Mouse (Mus musculus) myocyte (in vitro differentiated cells): ENCODE data around the gene Spopl.

Experiments used
- CEBPB ChIP-seq: IDR thresholded peaks from 2 replicates; pipeline ENCODE4 v1.6.1; 2011; ENCODE audit warnings: mild to moderate bottlenecking, moderate library complexity; ENCODE audit not compliant: poor library complexity, insufficient read depth, severe bottlenecking
- E2F4 ChIP-seq: IDR thresholded peaks from one replicate; pipeline ENCODE4 v1.6.1; 2011; ENCODE audit warnings: mild to moderate bottlenecking, control low read depth, moderate library complexity; ENCODE audit not compliant: insufficient read depth
- MAX ChIP-seq: IDR thresholded peaks from one replicate; pipeline ENCODE4 v1.6.1; 2011; ENCODE audit warnings: low read depth, mild to moderate bottlenecking, control low read depth
- MYOD1 ChIP-seq, 3 experiments: IDR thresholded peaks; one replicate each; pipeline ENCODE4 v1.6.1; 2011; ENCODE audit warnings: control low read depth in 2 of 3, low read depth in 2 of 3, mild to moderate bottlenecking in 2 of 3, moderate library complexity in 1 of 3; ENCODE audit not compliant: insufficient read length in 2 of 3, control insufficient read depth in 1 of 3
- MYOG ChIP-seq, 3 experiments: IDR thresholded peaks; one replicate each; pipeline ENCODE4 v1.6.1; 2011; ENCODE audit warnings: control low read depth in 2 of 3, low read depth in 2 of 3, mild to moderate bottlenecking in 2 of 3; ENCODE audit not compliant: insufficient read length in 2 of 3, control insufficient read depth in 1 of 3, insufficient read depth in 1 of 3
- POLR2A ChIP-seq: IDR thresholded peaks from one replicate; pipeline ENCODE4 v1.6.1; 2011; ENCODE audit warnings: low read depth, mild to moderate bottlenecking, control low read depth, moderate library complexity; ENCODE audit not compliant: insufficient read length
- POLR2AphosphoS2 ChIP-seq: IDR thresholded peaks from one replicate; pipeline ENCODE4 v1.6.1; 2011; ENCODE audit warnings: low read depth, control low read depth; ENCODE audit not compliant: insufficient read length
- REST ChIP-seq: IDR thresholded peaks from one replicate; pipeline ENCODE4 v1.6.1; 2011; ENCODE audit warnings: mild to moderate bottlenecking, control low read depth, moderate library complexity; ENCODE audit not compliant: insufficient read depth, insufficient read length
- SRF ChIP-seq: IDR thresholded peaks from one replicate; pipeline ENCODE4 v1.6.1; 2011; ENCODE audit warnings: low read depth; ENCODE audit not compliant: control insufficient read depth, insufficient read length
- TCF12 ChIP-seq: IDR thresholded peaks from one replicate; pipeline ENCODE4 v1.6.1; 2011; ENCODE audit warnings: mild to moderate bottlenecking, control low read depth; ENCODE audit not compliant: poor library complexity, insufficient read depth, severe bottlenecking
- TCF3 ChIP-seq: IDR thresholded peaks from one replicate; pipeline ENCODE4 v1.6.1; 2011; ENCODE audit warnings: low read depth, control low read depth; ENCODE audit not compliant: insufficient read length
- USF1 ChIP-seq: IDR thresholded peaks from one replicate; pipeline ENCODE4 v1.6.1; 2011; ENCODE audit warnings: low read depth, mild to moderate bottlenecking, control low read depth, moderate library complexity

- TF ChIP-seq POLR2A (no peak), E2F4 (no peak), MYOG (IDR thresholded peaks at IDR 0.05; ENCODE audit: control insufficient read depth in 1 of 3, insufficient read depth in 1 of 3, insufficient read length in 2 of 3, low read depth in 2 of 3) (no peak), TCF3 (no peak), TCF12 (no peak), REST (no peak), USF1 (no peak), CEBPB (no peak), POLR2AphosphoS2 (no peak), MYOD1 (IDR thresholded peaks at IDR 0.05; ENCODE audit: control insufficient read depth in 1 of 3, insufficient read length in 2 of 3, low read depth in 2 of 3) (no peak), MAX (no peak), SRF (no peak)
These were observed 16.9 kb upstream of the Spopl start for GRCm38 (mm10) chr2:23588769-23589168.
